In genomic region chr5:92490304-92490703, GRCm38 (mm10) we compare ENCODE assay signal across 20 mouse cellular contexts. TPM values are rescaled to one million over a fixed set of nuclear protein-coding genes. Genes with fewer than 3 reads are reported as not detected.
DNase-seq lines count a peak whose midpoint lies in the region; ATAC-seq and TF ChIP-seq lines count a peak whose summit lies in the region.
"Had no signal": no experiment of that assay in that cellular context is flagged by ENCODE, and none has a peak within 500 bp of the region (broad histone marks: within the 10 kb centered on the region; RNA-seq: fewer than 3 reads in every experiment).

No protein-coding gene starts in this region.

- no peak for TF ChIP-seq EP300 in lung, postnatal 0 days (IDR thresholded peaks at IDR 0.05)
- peak; percentile 41 to 61; a peak in 2 of 4 replicates for TF ChIP-seq EP300 in MEL (IDR thresholded peaks at IDR 0.05; ENCODE audit: low read depth in 1 of 2, low read length in 2 of 2)

- no peak overlapping the region for H3K4me2 ChIP-seq in heart, embryonic 15.5 days
- no peak overlapping the region for H3K4me2 ChIP-seq in heart, embryonic 12.5 days
- H3K4me2 ChIP-seq in lung, postnatal 0 days (replicated peaks; ENCODE audit: low read depth, low read length) = no peak overlapping the region
- no peak overlapping the region for H3K4me2 ChIP-seq in stomach, embryonic 15.5 days
- H3K4me2 ChIP-seq: forebrain, embryonic 12.5 days; limb, embryonic 13.5 days had no signal

- no peaks in the 10 kb centered on the region for H3K79me2 ChIP-seq in MEL (ENCODE audit: control insufficient read depth, insufficient read depth, low read length, poor library complexity)

- H3K4me3 ChIP-seq in heart, embryonic 15.5 days = no peak overlapping the region
- no peak overlapping the region for H3K4me3 ChIP-seq in heart, embryonic 12.5 days
- H3K4me3 ChIP-seq in lung, postnatal 0 days (ENCODE audit: low read depth, low read length) = no peak overlapping the region
- no peak overlapping the region for H3K4me3 ChIP-seq in MEL (ENCODE audit: control insufficient read depth in 1 of 2, insufficient read depth in 1 of 2, low read depth in 2 of 2, low read length in 2 of 2)
- H3K4me3 ChIP-seq in stomach, embryonic 15.5 days (replicated peaks) = no peak overlapping the region
- H3K4me3 ChIP-seq: forebrain, embryonic 12.5 days; limb, embryonic 13.5 days had no signal

- TF ChIP-seq RAD21 in MEL (IDR thresholded peaks at IDR 0.05; ENCODE audit: low read depth, low read length) = no peak

- WGBS in heart, embryonic 15.5 days = 75% methylated on average over 3 of the region's 3 CpGs
- 82% methylated on average over 3 of the region's 3 CpGs for WGBS in heart, embryonic 12.5 days
- 53% methylated on average over 3 of the region's 3 CpGs for WGBS in lung, postnatal 0 days
- WGBS in stomach, embryonic 15.5 days = 80% methylated on average over 3 of the region's 3 CpGs

- TF ChIP-seq CTCF in lung, postnatal 0 days (IDR thresholded peaks at IDR 0.05) = no peak
- TF ChIP-seq CTCF in MEL (IDR thresholded peaks at IDR 0.05 in 2 of 3, conservative IDR thresholded peaks at IDR 0.05 in 1 of 3; ENCODE audit: control insufficient read depth in 1 of 3, insufficient read depth in 1 of 3, low read depth in 2 of 3, low read length in 3 of 3, poor library complexity in 1 of 3, severe bottlenecking in 1 of 3) = no peak

- no peak for TF ChIP-seq POLR2A in MEL (IDR thresholded peaks at IDR 0.05; ENCODE audit: control insufficient read depth in 1 of 2, insufficient read depth in 1 of 2, low read depth in 1 of 2, low read length in 2 of 2, poor library complexity in 1 of 2)

- H3K27me3 ChIP-seq in heart, embryonic 15.5 days = no peaks in the 10 kb centered on the region
- H3K27me3 ChIP-seq in heart, embryonic 12.5 days (replicated peaks) = no peaks in the 10 kb centered on the region
- H3K27me3 ChIP-seq in lung, postnatal 0 days (replicated peaks; ENCODE audit: insufficient read depth, low read length) = no peaks in the 10 kb centered on the region
- no peaks in the 10 kb centered on the region for H3K27me3 ChIP-seq in MEL (ENCODE audit: control insufficient read depth in 1 of 2, insufficient read depth in 2 of 2, low read length in 2 of 2)
- no peaks in the 10 kb centered on the region for H3K27me3 ChIP-seq in stomach, embryonic 15.5 days (replicated peaks)
- H3K27me3 ChIP-seq: forebrain, embryonic 12.5 days; limb, embryonic 13.5 days had no signal

- H3K4me1 ChIP-seq in heart, embryonic 15.5 days (replicated peaks) = peaks cover 54% of the 10 kb centered on the region
- peaks cover 59% of the 10 kb centered on the region for H3K4me1 ChIP-seq in heart, embryonic 12.5 days (replicated peaks)
- H3K4me1 ChIP-seq in lung, postnatal 0 days (ENCODE audit: insufficient read depth, low read depth, low read length) = peaks cover 35% of the 10 kb centered on the region
- peaks cover 12 to 13% of the 10 kb centered on the region in 2 experiments for H3K4me1 ChIP-seq in MEL (ENCODE audit: control insufficient read depth in 1 of 2, insufficient read depth in 2 of 2, low read length in 2 of 2)
- H3K4me1 ChIP-seq in stomach, embryonic 15.5 days = peaks cover 35% of the 10 kb centered on the region

- DNase-seq in lung, postnatal 0 days (ENCODE audit: low spot score) = no peak
- no peak for DNase-seq in lung, postnatal 10 days
- peak; percentile 17 for DNase-seq in MEL (ENCODE audit: low read depth, low spot score)
- DNase-seq in embryo, embryonic 10 days (ENCODE audit: low spot score) = no peak
- DNase-seq: adrenal gland, adult 8-10 months; cerebellum, adult 8-10 months; gastrocnemius, postnatal 10 days; heart, adult 18-20 months; kidney, postnatal 4 days; layer of hippocampus, adult 9-11 months; lung, postnatal 14 days had no signal

- H3K9me3 ChIP-seq in heart, embryonic 15.5 days (replicated peaks) = no peaks in the 10 kb centered on the region
- peaks cover 7% of the 10 kb centered on the region; the same call in 1 of the 2 replicates for H3K9me3 ChIP-seq in heart, embryonic 12.5 days (replicated peaks)
- no peaks in the 10 kb centered on the region for H3K9me3 ChIP-seq in lung, postnatal 0 days (ENCODE audit: low read length)
- H3K9me3 ChIP-seq in MEL (replicated peaks; ENCODE audit: insufficient read depth, low read length) = no peaks in the 10 kb centered on the region
- H3K9me3 ChIP-seq in stomach, embryonic 15.5 days = no peaks in the 10 kb centered on the region
- H3K9me3 ChIP-seq: forebrain, embryonic 12.5 days had no signal

- no peaks in the 10 kb centered on the region for H3K36me3 ChIP-seq in heart, embryonic 15.5 days
- H3K36me3 ChIP-seq in heart, embryonic 12.5 days = peaks cover 8% of the 10 kb centered on the region
- H3K36me3 ChIP-seq in lung, postnatal 0 days (ENCODE audit: insufficient read depth, low read length) = no peaks in the 10 kb centered on the region; the same call in 1 of the 2 replicates
- H3K36me3 ChIP-seq in MEL (ENCODE audit: control insufficient read depth in 1 of 2, insufficient read depth in 2 of 2, low read length in 2 of 2) = peaks cover 0 to 18% of the 10 kb centered on the region in 2 experiments; a peak in 3 of 4 replicates
- H3K36me3 ChIP-seq in stomach, embryonic 15.5 days = 0 out of 2 replicates have a peak, but pooled peaks cover 5% of the 10 kb centered on the region

- no peak overlapping the region for H3K9ac ChIP-seq in heart, embryonic 15.5 days
- H3K9ac ChIP-seq in heart, embryonic 12.5 days = no peak overlapping the region
- no peak overlapping the region for H3K9ac ChIP-seq in lung, postnatal 0 days (replicated peaks; ENCODE audit: low read depth)
- no peak overlapping the region for H3K9ac ChIP-seq in MEL (ENCODE audit: control insufficient read depth, low read depth, low read length, poor library complexity, severe bottlenecking)
- no peak overlapping the region for H3K9ac ChIP-seq in stomach, embryonic 15.5 days
- H3K9ac ChIP-seq: forebrain, embryonic 12.5 days; limb, embryonic 13.5 days had no signal

- no peak for ATAC-seq in heart, embryonic 15.5 days (replicated peaks; ENCODE audit: insufficient number of reproducible peaks, insufficient read depth, low FRiP score, low read depth)
- no peak for ATAC-seq in heart, embryonic 12.5 days (ENCODE audit: insufficient number of reproducible peaks, low FRiP score)
- ATAC-seq in lung, postnatal 0 days = no peak
- ATAC-seq in stomach, embryonic 15.5 days (ENCODE audit: insufficient read depth, low FRiP score, low read depth) = no peak
- no peak for ATAC-seq in monocyte, adult 5-6 weeks (replicated peaks; ENCODE audit: insufficient number of reproducible peaks, low FRiP score, low TSS enrichment, poor library complexity, severe bottlenecking)
- ATAC-seq: hindbrain, embryonic 16.5 days; intestine, embryonic 16.5 days; midbrain, embryonic 16.5 days had no signal

- H3K27ac ChIP-seq in heart, embryonic 15.5 days = peak overlapping the region; percentile 56; the same call in 1 of the 2 replicates
- no peak overlapping the region for H3K27ac ChIP-seq in heart, embryonic 12.5 days (ENCODE audit: poor library complexity, severe bottlenecking)
- 0 out of 2 replicates have a peak overlapping the region, but pooled peaks have one; percentile 6 for H3K27ac ChIP-seq in lung, postnatal 0 days (ENCODE audit: low read length)
- no peak overlapping the region; the same call in 1 of the 2 replicates for H3K27ac ChIP-seq in MEL (ENCODE audit: control insufficient read depth, low read depth, low read length)
- peak overlapping the region; percentile 54; the same call in 1 of the 2 replicates for H3K27ac ChIP-seq in stomach, embryonic 15.5 days
- H3K27ac ChIP-seq: forebrain, embryonic 12.5 days had no signal

TF ChIP-seq in MEL, 35 proteins besides CTCF, POLR2A, EP300 and RAD21 (continues in another document):
- no peak for TF ChIP-seq ZC3H11A (IDR thresholded peaks at IDR 0.05; ENCODE audit: low read depth, low read length)
- no peak for TF ChIP-seq NELFE (IDR thresholded peaks at IDR 0.05; ENCODE audit: low read depth, low read length)
- TF ChIP-seq ELF1 (IDR thresholded peaks at IDR 0.05; ENCODE audit: low read depth, low read length) = no peak
- peak; percentile 43; the same call in 1 of the 2 replicates for TF ChIP-seq TCF12 (IDR thresholded peaks at IDR 0.05; ENCODE audit: low read depth, low read length)
- no peak for TF ChIP-seq ZKSCAN1 (IDR thresholded peaks at IDR 0.05; ENCODE audit: low read depth, low read length)
- no peak for TF ChIP-seq POLR2AphosphoS5 (IDR thresholded peaks at IDR 0.05; ENCODE audit: borderline replicate concordance, low read depth, low read length)
- TF ChIP-seq SMC3 (IDR thresholded peaks at IDR 0.05; ENCODE audit: low read depth, low read length) = no peak
- no peak for TF ChIP-seq POLR2AphosphoS2 (IDR thresholded peaks at IDR 0.05; ENCODE audit: low read length)
- no peak for TF ChIP-seq JUND (IDR thresholded peaks at IDR 0.05; ENCODE audit: low read depth, low read length)
- no peak for TF ChIP-seq GABPA (IDR thresholded peaks at IDR 0.05; ENCODE audit: low read depth, low read length)
- peak; percentile 89 for TF ChIP-seq ZNF384 (IDR thresholded peaks at IDR 0.05; ENCODE audit: low read depth, low read length)
- TF ChIP-seq MXI1 (IDR thresholded peaks at IDR 0.05; ENCODE audit: low read depth, low read length) = no peak
- no peak for TF ChIP-seq GATA1 (IDR thresholded peaks at IDR 0.05; ENCODE audit: low read depth, low read length)

RNA-seq across cellular contexts. Expression of gene Scarb2, which starts 16.3 kb away (rescaled TPM):
- polyA plus RNA-seq in heart, embryonic 15.5 days (2015; fragmentation: Nextera tagmentation; extraction: Ambion mirVana) = 14.9 and 17.3 TPM in 2 replicates
- polyA plus RNA-seq in heart, embryonic 12.5 days (2016; fragmentation: Nextera tagmentation; extraction: Ambion mirVana) = 17.7 and 18.0 TPM in 2 replicates
- 46.6 and 52.4 TPM in 2 replicates for polyA plus RNA-seq in lung, postnatal 0 days (2015; fragmentation: Nextera tagmentation; extraction: Ambion mirVana)
- total RNA-seq in MEL (2012; rRNA removed) = 14.7 and 16.5 TPM in 2 replicates
- polyA plus RNA-seq in MEL (2012; ENCODE audit: insufficient read depth in 1 of 2, insufficient read length in 2 of 2, low read depth in 1 of 2, low replicate concordance in 2 of 2, missing spikeins in 1 of 2) = 10 to 100 TPM in 1 of 2 experiments, not detected in 1; 13.6 TPM
- polyA plus RNA-seq in stomach, embryonic 15.5 days (2015; fragmentation: Nextera tagmentation; extraction: Ambion mirVana) = 15.8 and 17.0 TPM in 2 replicates
- 75.7 to 83.7 TPM (median 80.4 TPM) in 3 replicates for total RNA-seq in monocyte, adult 5-6 weeks (2017)

RNA-seq across cellular contexts. Expression of gene Nup54, which starts 55.3 kb away (rescaled TPM):
- polyA plus RNA-seq in heart, embryonic 15.5 days (2015; fragmentation: Nextera tagmentation; extraction: Ambion mirVana) = 31.2 and 33.7 TPM in 2 replicates
- 42.6 and 44.6 TPM in 2 replicates for polyA plus RNA-seq in heart, embryonic 12.5 days (2016; fragmentation: Nextera tagmentation; extraction: Ambion mirVana)
- polyA plus RNA-seq in lung, postnatal 0 days (2015; fragmentation: Nextera tagmentation; extraction: Ambion mirVana) = 19.7 and 20.3 TPM in 2 replicates
- total RNA-seq in MEL (2012; rRNA removed) = 60.4 and 67.5 TPM in 2 replicates
- 100 to 1,000 TPM in 1 of 2 experiments, not detected in 1; 106 TPM for polyA plus RNA-seq in MEL (2012; ENCODE audit: insufficient read depth in 1 of 2, insufficient read length in 2 of 2, low read depth in 1 of 2, low replicate concordance in 2 of 2, missing spikeins in 1 of 2)
- polyA plus RNA-seq in stomach, embryonic 15.5 days (2015; fragmentation: Nextera tagmentation; extraction: Ambion mirVana) = 42.8 and 43.5 TPM in 2 replicates
- 44.1 to 71.5 TPM (median 50.8 TPM) in 3 replicates for total RNA-seq in monocyte, adult 5-6 weeks (2017)

Comparison
In these comparisons a context has a peak if more than half of its experiments do, and no peak if none do; other contexts are left out.
1. H3K27ac ChIP-seq: peak in heart, embryonic 15.5 days (single experiment), lung, postnatal 0 days (single experiment) and stomach, embryonic 15.5 days (single experiment); none in heart, embryonic 12.5 days (single experiment) and MEL (single experiment).